Mouse (Mus musculus): ENCODE data around the gene Cstf2.

The Cstf2 gene

GRCm38 (mm10) chrX:134058987-134059712 lies at the start of gene Cstf2:
TSS of gene Cstf2 (plus strand) at chrX:134059187.
- DNase-seq (ENCODE audit: low spot score) = peak; percentile 68

- no peak for DNase-seq (ENCODE audit: low spot score)
Observed at GRCm38 (mm10) chrX:134019005-134019404, 40.0 kb upstream of the Cstf2 start.

GRCm38 (mm10) chrX:134020664-134021063 lies 38.3 kb upstream of the Cstf2 start:
- no peak for DNase-seq (ENCODE audit: low spot score)

- DNase-seq (ENCODE audit: low spot score) = no peak
Observed at GRCm38 (mm10) chrX:134048994-134049393, 10.0 kb upstream of the Cstf2 start.

GRCm38 (mm10) chrX:134056897-134057296 lies 2.1 kb upstream of the Cstf2 start:
- no peak for DNase-seq (ENCODE audit: low spot score)

- no peak for DNase-seq (ENCODE audit: low spot score)
Observed at GRCm38 (mm10) chrX:134058040-134058875, 729 bp upstream of the Cstf2 start.

- no peak for DNase-seq (ENCODE audit: low spot score)
Observed at GRCm38 (mm10) chrX:134059764-134060163, 777 bp downstream of the Cstf2 start.

- no peak for DNase-seq (ENCODE audit: low spot score)
Observed at GRCm38 (mm10) chrX:134085453-134085852, 26.5 kb downstream of the Cstf2 start.

- DNase-seq (ENCODE audit: low spot score) = no peak
Observed at GRCm38 (mm10) chrX:134102641-134103040, 43.7 kb downstream of the Cstf2 start.

- no peak for DNase-seq (ENCODE audit: low spot score)
Observed at GRCm38 (mm10) chrX:134111767-134112166, 52.8 kb downstream of the Cstf2 start.

GRCm38 (mm10) chrX:134116417-134116816 lies 57.4 kb downstream of the Cstf2 start:
- no peak for DNase-seq (ENCODE audit: low spot score)

- no peak for DNase-seq (ENCODE audit: low spot score)
Observed at GRCm38 (mm10) chrX:134128549-134128948, 69.6 kb downstream of the Cstf2 start.

GRCm38 (mm10) chrX:134132295-134132694 lies 73.3 kb downstream of the Cstf2 start:
- DNase-seq (ENCODE audit: low spot score) = no peak

GRCm38 (mm10) chrX:134133821-134134220 lies 74.8 kb downstream of the Cstf2 start:
- DNase-seq (ENCODE audit: low spot score) = no peak

All from urinary bladder, postnatal 10 days (tissue).